Mouse (Mus musculus): ENCODE measurements at regions not wholly inside any gene's neighbourhood (a gene's known extent, or its start where the extent isn't known, plus 50 kb on each side); places are given as distances from the start of the nearest gene placed in this dataset.

- no peaks in the 10 kb centered on the region for H3K9me3 ChIP-seq
- no peak overlapping the region for H3K4me3 ChIP-seq
- H3K36me3 ChIP-seq (replicated peaks): no peaks in the 10 kb centered on the region
- no peak overlapping the region for H3K27ac ChIP-seq (replicated peaks)
- H3K4me1 ChIP-seq: no peaks in the 10 kb centered on the region
- DNase-seq (ENCODE audit: low spot score): no peak
- H3K27me3 ChIP-seq (replicated peaks; ENCODE audit: low read depth, poor library complexity, severe bottlenecking): no peaks in the 10 kb centered on the region
- WGBS: 87% methylated on average over 2 of the region's 2 CpGs
Measured at GRCm38 (mm10) chr3:21412010-21412409, 664.4 kb upstream of the Tbl1xr1 start.

- Histone ChIP-seq H3K4me3 (no peak overlapping the region), H3K27me3 (replicated peaks; ENCODE audit: low read depth, poor library complexity, severe bottlenecking) (no peaks in the 10 kb centered on the region), H3K36me3 (replicated peaks) (no peaks in the 10 kb centered on the region), H3K27ac (replicated peaks) (no peak overlapping the region), H3K9me3 (no peaks in the 10 kb centered on the region), H3K4me1 (peaks cover 3% of the 10 kb centered on the region; the same call in 1 of the 2 replicates)
- WGBS: 91% methylated on average over 5 of the region's 5 CpGs
- DNase-seq (ENCODE audit: low spot score): no peak
Measured at GRCm38 (mm10) chr3:21423139-21423538, 653.3 kb upstream of the Tbl1xr1 start.

- Histone ChIP-seq H3K27me3 (replicated peaks; ENCODE audit: low read depth, poor library complexity, severe bottlenecking) (no peaks in the 10 kb centered on the region), H3K36me3 (replicated peaks) (no peaks in the 10 kb centered on the region), H3K4me3 (no peak overlapping the region), H3K27ac (replicated peaks) (no peak overlapping the region), H3K4me1 (peaks cover 4% of the 10 kb centered on the region; the same call in 1 of the 2 replicates), H3K9me3 (no peaks in the 10 kb centered on the region)
- no peak for DNase-seq (ENCODE audit: low spot score)
- WGBS: 76% methylated on average over 6 of the region's 6 CpGs
Measured at GRCm38 (mm10) chr3:21426538-21426937, 649.9 kb upstream of the Tbl1xr1 start.

DNA sequence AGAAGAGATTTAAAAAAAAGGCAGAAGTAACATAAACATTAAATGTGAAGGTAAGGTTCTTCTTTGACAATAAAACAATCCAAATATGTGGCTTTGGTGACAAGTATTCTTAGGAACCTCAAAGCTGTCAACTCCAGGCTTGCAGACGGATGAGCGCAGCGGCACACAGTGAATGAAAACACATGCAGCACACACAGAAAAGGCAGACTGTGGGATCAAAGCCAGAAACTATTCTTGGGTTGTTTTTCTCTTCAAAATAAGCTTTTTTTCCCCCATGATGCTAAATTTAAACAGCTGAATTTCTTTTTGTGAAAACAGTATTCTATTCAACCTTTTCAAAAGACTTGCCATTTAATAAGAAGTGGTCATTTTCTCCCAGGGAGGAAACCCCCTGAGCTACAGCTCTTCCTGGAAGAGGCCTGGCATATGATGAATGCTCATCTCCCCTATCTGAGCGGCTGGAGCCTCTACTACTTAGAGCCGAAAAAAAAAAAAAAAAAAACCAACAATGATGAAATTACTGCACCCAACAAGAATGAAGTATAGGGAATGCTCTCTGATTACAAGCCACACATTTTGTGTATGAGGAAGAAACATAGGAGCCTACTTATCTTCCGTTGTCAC, 648.9 kb upstream of the Tbl1xr1 start:
- WGBS: 48% methylated on average over 6 of the region's 6 CpGs
- Histone ChIP-seq H3K27ac (replicated peaks) (no peak overlapping the region), H3K4me3 (no peak overlapping the region), H3K27me3 (replicated peaks; ENCODE audit: low read depth, poor library complexity, severe bottlenecking) (no peaks in the 10 kb centered on the region), H3K4me1 (peaks cover 4% of the 10 kb centered on the region; the same call in 1 of the 2 replicates), H3K36me3 (replicated peaks) (no peaks in the 10 kb centered on the region), H3K9me3 (no peaks in the 10 kb centered on the region)
- no peak for DNase-seq (ENCODE audit: low spot score)

DNA sequence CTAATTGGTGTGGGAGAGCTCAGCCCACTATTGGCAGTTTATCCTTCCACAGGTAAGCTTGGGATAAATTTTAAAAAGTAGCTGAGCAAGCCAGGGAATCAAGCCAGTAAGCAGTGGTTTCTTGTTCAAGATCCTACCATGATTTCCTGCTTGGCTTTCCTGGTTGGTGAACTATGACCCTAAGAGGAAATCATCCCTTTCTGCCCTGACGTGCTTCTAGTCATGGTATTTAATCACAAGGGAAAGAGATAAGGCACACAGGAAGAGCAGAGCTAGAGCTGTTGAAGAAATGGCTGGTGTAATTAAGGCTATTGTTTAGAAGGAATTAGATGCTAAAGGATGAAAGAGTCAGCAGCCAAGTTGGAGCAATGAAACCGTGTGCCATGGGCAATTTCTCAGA, 648.3 kb upstream of the Tbl1xr1 start:
- Histone ChIP-seq H3K4me1 (peaks cover 4% of the 10 kb centered on the region; the same call in 1 of the 2 replicates), H3K36me3 (replicated peaks) (no peaks in the 10 kb centered on the region), H3K4me3 (no peak overlapping the region), H3K27me3 (replicated peaks; ENCODE audit: low read depth, poor library complexity, severe bottlenecking) (no peaks in the 10 kb centered on the region), H3K27ac (replicated peaks) (no peak overlapping the region), H3K9me3 (no peaks in the 10 kb centered on the region)
- no peak for DNase-seq (ENCODE audit: low spot score)
- WGBS: 30% methylated on average over 2 of the region's 2 CpGs

DNA sequence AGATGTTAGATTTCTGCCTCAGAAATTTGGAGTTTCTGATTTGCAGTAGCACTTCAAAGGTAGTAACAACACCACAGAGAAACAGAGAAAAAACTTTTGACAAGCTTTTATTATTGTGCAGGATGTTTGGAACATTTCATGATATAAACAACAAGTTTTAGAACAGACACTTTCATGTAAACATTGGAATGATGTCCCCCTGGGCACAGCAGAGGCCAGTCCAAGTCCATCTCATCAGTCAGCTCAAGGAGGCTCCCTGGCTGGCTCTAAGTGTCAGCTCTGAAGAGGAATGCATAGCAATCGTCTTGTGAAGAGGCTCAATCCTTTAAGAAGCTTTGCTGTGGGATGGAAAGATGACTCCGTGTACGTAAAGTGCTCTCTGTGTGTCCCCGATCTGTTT, 612.2 kb upstream of the Tbl1xr1 start:
- DNase-seq (ENCODE audit: low spot score): no peak
- no peak overlapping the region for H3K27ac ChIP-seq (replicated peaks)
- no peaks in the 10 kb centered on the region for H3K27me3 ChIP-seq (replicated peaks; ENCODE audit: low read depth, poor library complexity, severe bottlenecking)
- H3K4me1 ChIP-seq: no peaks in the 10 kb centered on the region
- H3K4me3 ChIP-seq: no peak overlapping the region
- WGBS: 63% methylated on average over 4 of the region's 4 CpGs
- no peaks in the 10 kb centered on the region for H3K36me3 ChIP-seq (replicated peaks)
- no peaks in the 10 kb centered on the region for H3K9me3 ChIP-seq

DNA sequence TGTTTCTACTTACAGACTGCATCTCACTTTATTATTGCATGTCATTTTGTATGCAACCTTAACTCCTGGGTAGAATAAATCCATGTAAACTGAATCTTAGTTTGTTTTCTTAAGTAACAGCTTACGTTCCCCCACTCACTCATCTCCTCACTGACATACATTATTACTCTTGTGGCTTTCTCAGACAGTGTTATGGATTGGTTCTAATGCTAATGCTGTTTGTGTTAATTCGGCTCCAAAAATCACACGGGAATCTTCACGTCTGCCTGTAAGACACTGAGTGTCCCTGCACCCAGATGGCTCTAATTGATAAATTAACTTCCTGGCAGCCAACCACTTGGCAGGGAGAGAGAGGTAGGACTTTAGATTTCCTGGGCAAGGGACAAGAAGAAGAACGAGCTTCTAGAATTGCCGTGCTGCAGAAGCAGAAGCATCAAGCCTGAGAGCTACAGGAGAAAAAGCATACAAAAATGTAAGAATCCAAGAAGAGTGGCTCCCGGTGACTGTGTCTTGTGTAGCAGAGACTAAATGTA, 610.3 kb upstream of the Tbl1xr1 start:
- Histone ChIP-seq H3K4me1 (no peaks in the 10 kb centered on the region), H3K4me3 (no peak overlapping the region), H3K27me3 (replicated peaks; ENCODE audit: low read depth, poor library complexity, severe bottlenecking) (no peaks in the 10 kb centered on the region), H3K27ac (replicated peaks) (no peak overlapping the region), H3K36me3 (replicated peaks) (no peaks in the 10 kb centered on the region), H3K9me3 (no peaks in the 10 kb centered on the region)
- 70% methylated on average over 7 of the region's 7 CpGs for WGBS
- DNase-seq (ENCODE audit: low spot score): no peak

DNA sequence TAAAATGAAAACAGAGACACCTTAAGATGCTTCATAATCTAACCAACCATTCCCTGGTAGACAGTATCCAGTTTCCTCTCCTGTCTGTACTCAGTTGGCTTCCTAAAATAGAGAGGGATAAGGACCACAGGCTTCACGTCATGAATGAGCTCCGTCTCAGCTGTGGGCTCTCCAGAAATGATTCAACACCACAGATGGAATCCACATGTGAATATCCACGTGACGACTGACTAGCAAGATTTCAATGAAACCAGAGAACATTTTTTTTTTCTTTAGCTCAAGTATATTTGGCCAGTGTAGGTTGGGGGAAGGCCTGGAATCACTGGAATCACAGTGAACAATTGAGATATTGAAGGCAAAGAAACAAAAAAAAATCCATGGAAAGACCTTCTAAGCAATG, 599.1 kb upstream of the Tbl1xr1 start:
- Histone ChIP-seq H3K4me1 (peaks cover 14% of the 10 kb centered on the region), H3K27ac (replicated peaks) (no peak overlapping the region), H3K36me3 (replicated peaks) (no peaks in the 10 kb centered on the region), H3K9me3 (no peaks in the 10 kb centered on the region), H3K27me3 (replicated peaks; ENCODE audit: low read depth, poor library complexity, severe bottlenecking) (no peaks in the 10 kb centered on the region), H3K4me3 (no peak overlapping the region)
- 59% methylated on average over 4 of the region's 4 CpGs for WGBS
- no peak for DNase-seq (ENCODE audit: low spot score)

DNA sequence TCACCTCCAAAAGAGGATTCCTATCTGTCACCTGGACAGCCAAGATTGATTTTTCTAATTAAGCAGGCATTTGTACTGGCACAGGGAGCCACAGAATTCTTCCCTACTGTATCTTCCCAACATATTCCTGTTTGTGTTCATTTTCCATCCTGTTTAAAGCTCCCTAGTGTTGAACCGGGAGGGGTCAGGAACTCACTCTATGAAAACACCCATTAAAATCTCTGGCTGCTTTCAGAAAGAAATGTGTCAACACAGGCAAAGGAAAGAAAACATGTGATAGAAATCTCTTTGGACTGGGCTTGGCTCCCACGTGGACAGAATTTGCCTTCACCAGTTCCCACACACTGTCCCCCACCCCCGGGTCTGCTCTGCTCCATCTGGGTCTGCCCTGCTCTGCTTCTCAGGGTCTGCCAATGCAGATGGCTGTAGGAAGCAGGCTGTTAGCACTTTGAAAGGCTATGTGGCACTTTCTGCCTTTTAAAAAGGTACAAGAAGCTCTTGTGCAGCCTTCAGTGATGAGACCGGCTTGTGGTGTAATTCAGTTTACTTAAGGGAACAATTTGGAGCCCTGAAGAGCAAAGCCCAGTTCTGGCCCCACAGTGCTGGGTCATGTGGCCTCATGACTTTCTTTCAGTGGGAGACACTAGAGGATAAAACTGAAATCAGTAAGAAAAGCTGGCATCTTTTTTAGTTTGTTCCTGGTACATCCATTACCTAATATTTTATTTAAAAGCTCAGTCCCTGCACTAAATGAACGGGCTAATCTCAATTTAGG, 597.2 kb upstream of the Tbl1xr1 start:
- WGBS: 36% methylated on average over 5 of the region's 5 CpGs
- Histone ChIP-seq H3K9me3 (no peaks in the 10 kb centered on the region), H3K4me1 (peaks cover 14% of the 10 kb centered on the region), H3K27ac (replicated peaks) (no peak overlapping the region; the same call in 1 of the 2 replicates), H3K4me3 (no peak overlapping the region), H3K36me3 (replicated peaks) (no peaks in the 10 kb centered on the region), H3K27me3 (replicated peaks; ENCODE audit: low read depth, poor library complexity, severe bottlenecking) (no peaks in the 10 kb centered on the region)
- DNase-seq (ENCODE audit: low spot score): peak; percentile 47

DNA sequence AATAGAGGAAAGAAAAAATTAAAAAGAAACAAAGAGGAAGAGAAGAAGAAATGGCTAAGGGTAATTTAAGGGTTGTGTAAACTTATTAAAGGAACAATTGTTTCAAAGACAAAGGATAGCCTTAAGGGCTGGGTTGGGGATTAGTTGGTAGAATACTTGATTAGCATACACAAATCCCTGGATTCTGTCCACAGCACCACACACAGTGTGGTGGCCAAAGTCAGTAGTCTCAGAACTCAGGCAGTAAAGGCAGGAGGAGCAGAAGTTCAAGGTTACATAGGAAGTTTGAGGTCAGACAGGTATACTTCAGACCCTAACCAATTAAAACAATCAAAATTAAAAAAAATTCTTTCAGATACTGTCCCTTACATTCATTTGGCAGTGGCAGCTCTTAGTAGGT, 596.6 kb upstream of the Tbl1xr1 start:
- H3K4me3 ChIP-seq: no peak overlapping the region
- no peaks in the 10 kb centered on the region for H3K36me3 ChIP-seq (replicated peaks)
- DNase-seq (ENCODE audit: low spot score): no peak
- no peaks in the 10 kb centered on the region for H3K9me3 ChIP-seq
- peaks cover 14% of the 10 kb centered on the region for H3K4me1 ChIP-seq
- no peaks in the 10 kb centered on the region for H3K27me3 ChIP-seq (replicated peaks; ENCODE audit: low read depth, poor library complexity, severe bottlenecking)
- H3K27ac ChIP-seq (replicated peaks): no peak overlapping the region

DNA sequence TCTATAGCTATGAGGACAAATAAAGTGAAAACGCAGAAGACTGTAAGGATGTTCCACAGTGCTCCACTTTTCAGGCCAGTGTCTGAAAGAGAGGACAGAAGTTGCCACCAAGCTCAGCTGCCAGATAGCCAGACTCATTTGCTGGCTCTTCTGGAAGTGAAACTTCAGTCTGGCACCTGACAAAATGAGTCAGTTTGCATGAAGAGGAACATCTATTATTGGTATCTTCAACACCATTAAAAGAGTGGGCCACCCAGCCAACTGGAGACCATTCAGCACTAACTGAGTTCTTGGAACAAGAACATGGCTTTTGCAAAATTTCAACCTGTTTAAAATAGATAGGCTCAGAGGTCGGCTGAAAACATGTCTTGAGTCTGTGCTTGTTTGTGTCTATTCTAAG, 592.4 kb upstream of the Tbl1xr1 start:
- H3K4me3 ChIP-seq: no peak overlapping the region

DNA sequence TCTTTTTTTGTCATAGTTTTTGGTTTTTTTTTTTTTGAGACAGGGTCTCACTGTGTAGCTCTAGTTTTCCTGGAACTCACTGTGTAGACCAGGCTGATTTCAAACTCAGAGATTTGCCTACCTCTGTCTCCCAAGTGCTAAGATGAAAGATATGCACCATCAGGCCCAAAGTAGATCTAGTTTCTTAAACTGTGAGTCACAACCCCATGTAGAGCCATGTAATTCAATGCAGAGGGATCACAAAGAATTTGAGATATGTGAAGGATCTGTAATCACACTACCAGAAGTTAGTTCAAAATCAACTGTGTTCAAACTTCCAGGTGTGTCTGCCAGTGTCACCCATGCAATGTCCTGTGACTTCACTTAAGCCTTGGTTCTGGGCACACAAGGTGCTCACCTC, 591.0 kb upstream of the Tbl1xr1 start:
- Histone ChIP-seq H3K4me1 (no peaks in the 10 kb centered on the region), H3K4me3 (no peak overlapping the region), H3K27me3 (replicated peaks; ENCODE audit: low read depth, poor library complexity, severe bottlenecking) (no peaks in the 10 kb centered on the region), H3K9me3 (no peaks in the 10 kb centered on the region), H3K36me3 (replicated peaks) (no peaks in the 10 kb centered on the region), H3K27ac (replicated peaks) (no peak overlapping the region)
- DNase-seq (ENCODE audit: low spot score): no peak

More for the DNA sequence above, 592.4 kb upstream of the Tbl1xr1 start:
- no peak for DNase-seq (ENCODE audit: low spot score)
- no peaks in the 10 kb centered on the region for H3K27me3 ChIP-seq (replicated peaks; ENCODE audit: low read depth, poor library complexity, severe bottlenecking)
- no peaks in the 10 kb centered on the region for H3K9me3 ChIP-seq
- H3K27ac ChIP-seq (replicated peaks): no peak overlapping the region
- 79% methylated on average over 2 of the region's 2 CpGs for WGBS
- no peaks in the 10 kb centered on the region for H3K36me3 ChIP-seq (replicated peaks)
- H3K4me1 ChIP-seq: peaks cover 6% of the 10 kb centered on the region

DNA sequence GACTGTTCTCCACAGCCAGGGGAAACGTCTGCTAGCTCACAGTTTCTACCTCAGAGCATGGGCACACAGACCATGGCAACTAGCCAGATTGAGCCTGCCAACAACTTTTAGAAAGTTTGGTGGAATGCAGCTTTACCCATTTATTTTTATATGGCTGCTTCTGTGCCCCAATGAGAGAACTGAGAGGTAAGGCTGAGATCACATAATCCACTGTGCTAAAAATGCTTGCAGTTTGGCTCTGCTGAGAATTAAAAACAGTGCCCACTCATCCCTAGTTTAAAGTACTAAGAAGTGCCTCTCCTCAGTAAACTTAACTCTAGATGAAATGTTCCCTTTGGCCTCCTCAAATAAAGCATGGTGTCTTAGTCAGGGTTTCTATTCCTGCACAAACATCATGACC, 586.9 kb upstream of the Tbl1xr1 start:
- whole genome bisulfite sequencing: 93% methylated on average over 1 of the region's 1 CpGs
- no peak overlapping the region for H3K27ac ChIP-seq (replicated peaks)
- H3K4me3 ChIP-seq: no peak overlapping the region
- H3K9me3 ChIP-seq: no peaks in the 10 kb centered on the region
- H3K36me3 ChIP-seq (replicated peaks): no peaks in the 10 kb centered on the region
- no peak for DNase-seq (ENCODE audit: low spot score)
- H3K4me1 ChIP-seq: no peaks in the 10 kb centered on the region
- H3K27me3 ChIP-seq (replicated peaks; ENCODE audit: low read depth, poor library complexity, severe bottlenecking): no peaks in the 10 kb centered on the region
